In the genomic region with DNA sequence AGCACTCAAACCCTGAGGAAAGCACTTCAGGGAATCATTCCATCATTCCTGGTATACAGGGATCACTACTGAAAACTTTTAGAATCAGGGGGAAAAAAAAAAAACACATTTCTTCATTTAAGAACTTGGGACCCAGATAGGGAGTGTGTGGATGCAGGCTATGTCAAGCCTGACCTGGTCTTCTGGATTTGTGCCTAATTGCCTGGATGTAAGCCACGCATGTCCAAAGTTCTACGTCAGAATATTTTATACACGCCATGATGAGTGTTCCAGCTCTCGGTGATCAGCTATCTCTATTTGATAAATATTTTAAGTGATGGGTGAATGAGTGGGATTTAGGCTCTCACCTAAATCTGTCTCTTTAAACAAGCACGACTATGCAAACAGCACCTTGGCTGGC, we compare ENCODE assay signal across 18 mouse cellular contexts.
A peak's percentile ranks its signal among the peaks of the same experiment; 100 is the strongest.
DNase-seq lines count a peak whose midpoint lies in the region; ATAC-seq and TF ChIP-seq lines count a peak whose summit lies in the region.
"Had no signal": no experiment of that assay in that cellular context is flagged by ENCODE, and none has a peak within 500 bp of the region (broad histone marks: within the 10 kb centered on the region; RNA-seq: fewer than 3 reads in every experiment).

No protein-coding gene starts in this region.

- no peak overlapping the region for H3K9ac ChIP-seq in hindbrain, embryonic 13.5 days
- no peak overlapping the region for H3K9ac ChIP-seq in hindbrain, embryonic 12.5 days
- H3K9ac ChIP-seq: embryonic facial prominence, embryonic 12.5 days; forebrain, embryonic 12.5 days; forebrain, embryonic 15.5 days; forebrain, postnatal 0 days had no signal

- TF ChIP-seq CTCF in brain, embryonic 14.5 days (IDR thresholded peaks at IDR 0.05; ENCODE audit: borderline replicate concordance, extremely low read depth, insufficient read depth, insufficient read length) = no peak

- H3K27me3 ChIP-seq in hindbrain, embryonic 13.5 days = no peaks in the 10 kb centered on the region
- H3K27me3 ChIP-seq in hindbrain, embryonic 12.5 days = no peaks in the 10 kb centered on the region
- H3K27me3 ChIP-seq: embryonic facial prominence, embryonic 12.5 days; forebrain, embryonic 12.5 days; forebrain, embryonic 15.5 days had no signal

- ATAC-seq in hindbrain, embryonic 13.5 days (ENCODE audit: low FRiP score) = no peak
- no peak for ATAC-seq in hindbrain, embryonic 12.5 days (ENCODE audit: low FRiP score)
- ATAC-seq: forebrain, embryonic 15.5 days; forebrain, postnatal 0 days had no signal

- H3K36me3 ChIP-seq in hindbrain, embryonic 13.5 days = peaks cover 25% of the 10 kb centered on the region
- H3K36me3 ChIP-seq in hindbrain, embryonic 12.5 days = peaks cover 9% of the 10 kb centered on the region
- H3K36me3 ChIP-seq: embryonic facial prominence, embryonic 10.5 days; embryonic facial prominence, embryonic 12.5 days had no signal

- DNase-seq in cerebellum, postnatal 14 days = peak; percentile 13 to 46
- DNase-seq in cerebellum, postnatal 4 days (ENCODE audit: low spot score in 2 of 2) = no peak
- DNase-seq in brain, embryonic 14.5 days (ENCODE audit: low read depth) = peak; percentile 41
- DNase-seq in thymus, postnatal 4 days = no peak
- DNase-seq: adrenal gland, adult 2 months; adrenal gland, postnatal 10 days; adrenal gland, postnatal 25 days; cerebellum, adult 11-12 months; cerebellum, adult 8-10 months; cerebellum, adult 9-11 months; cerebellum, postnatal 36 days; forebrain, postnatal 0 days had no signal

- no peak overlapping the region for H3K4me3 ChIP-seq in hindbrain, embryonic 13.5 days
- H3K4me3 ChIP-seq in hindbrain, embryonic 12.5 days = no peak overlapping the region
- H3K4me3 ChIP-seq: embryonic facial prominence, embryonic 10.5 days; embryonic facial prominence, embryonic 12.5 days; forebrain, embryonic 12.5 days; forebrain, embryonic 15.5 days had no signal

- no peak for TF ChIP-seq POLR2A in brain, embryonic 14.5 days (IDR thresholded peaks at IDR 0.05; ENCODE audit: borderline replicate concordance, extremely low read depth, insufficient read depth, insufficient read length, poor library complexity, severe bottlenecking)

- peak overlapping the region; percentile 23; the same call in 1 of the 2 replicates for H3K27ac ChIP-seq in hindbrain, embryonic 13.5 days
- no peak overlapping the region for H3K27ac ChIP-seq in hindbrain, embryonic 12.5 days
- H3K27ac ChIP-seq: embryonic facial prominence, embryonic 10.5 days; embryonic facial prominence, embryonic 12.5 days; forebrain, embryonic 12.5 days; forebrain, embryonic 15.5 days had no signal

- no peaks in the 10 kb centered on the region for H3K9me3 ChIP-seq in hindbrain, embryonic 13.5 days
- no peaks in the 10 kb centered on the region for H3K9me3 ChIP-seq in hindbrain, embryonic 12.5 days (replicated peaks)
- H3K9me3 ChIP-seq: embryonic facial prominence, embryonic 10.5 days; embryonic facial prominence, embryonic 12.5 days; forebrain, embryonic 12.5 days; forebrain, embryonic 15.5 days had no signal

- 89% methylated on average over 5 of the region's 5 CpGs for WGBS in hindbrain, embryonic 13.5 days
- WGBS in hindbrain, embryonic 12.5 days = 89% methylated on average over 5 of the region's 5 CpGs

- no peaks in the 10 kb centered on the region for H3K4me1 ChIP-seq in hindbrain, embryonic 13.5 days (replicated peaks)
- no peaks in the 10 kb centered on the region for H3K4me1 ChIP-seq in hindbrain, embryonic 12.5 days
- H3K4me1 ChIP-seq: embryonic facial prominence, embryonic 10.5 days; embryonic facial prominence, embryonic 12.5 days; forebrain, embryonic 12.5 days; forebrain, embryonic 15.5 days had no signal

- H3K4me2 ChIP-seq in hindbrain, embryonic 13.5 days = no peak overlapping the region
- H3K4me2 ChIP-seq in hindbrain, embryonic 12.5 days (replicated peaks) = no peak overlapping the region
- H3K4me2 ChIP-seq: embryonic facial prominence, embryonic 12.5 days; forebrain, embryonic 12.5 days; forebrain, embryonic 15.5 days had no signal

Comparison
In these comparisons a context has a peak if more than half of its experiments do, and no peak if none do; other contexts are left out.
1. DNase-seq: peak in cerebellum, postnatal 14 days (2 of 2) and brain, embryonic 14.5 days (single experiment); none in cerebellum, postnatal 4 days (0 of 2) and thymus, postnatal 4 days (single experiment).